Mouse (Mus musculus): ENCODE measurements around the gene Il17f.

GRCm38 (mm10) chr1:20820959-20821358 is 30.5 kb upstream of the Il17f start:
- TF ChIP-seq CTCF (conservative IDR thresholded peaks at IDR 0.05; ENCODE audit: insufficient read depth, insufficient read length, low read depth, low read length), result no peak
- no peak for TF ChIP-seq POLR2A (IDR thresholded peaks at IDR 0.05; ENCODE audit: low read depth, low read length)

Measured in kidney, adult 2 months (tissue).